Comparison of ENCODE assay signal across 8 mouse cellular contexts in the genomic region with DNA sequence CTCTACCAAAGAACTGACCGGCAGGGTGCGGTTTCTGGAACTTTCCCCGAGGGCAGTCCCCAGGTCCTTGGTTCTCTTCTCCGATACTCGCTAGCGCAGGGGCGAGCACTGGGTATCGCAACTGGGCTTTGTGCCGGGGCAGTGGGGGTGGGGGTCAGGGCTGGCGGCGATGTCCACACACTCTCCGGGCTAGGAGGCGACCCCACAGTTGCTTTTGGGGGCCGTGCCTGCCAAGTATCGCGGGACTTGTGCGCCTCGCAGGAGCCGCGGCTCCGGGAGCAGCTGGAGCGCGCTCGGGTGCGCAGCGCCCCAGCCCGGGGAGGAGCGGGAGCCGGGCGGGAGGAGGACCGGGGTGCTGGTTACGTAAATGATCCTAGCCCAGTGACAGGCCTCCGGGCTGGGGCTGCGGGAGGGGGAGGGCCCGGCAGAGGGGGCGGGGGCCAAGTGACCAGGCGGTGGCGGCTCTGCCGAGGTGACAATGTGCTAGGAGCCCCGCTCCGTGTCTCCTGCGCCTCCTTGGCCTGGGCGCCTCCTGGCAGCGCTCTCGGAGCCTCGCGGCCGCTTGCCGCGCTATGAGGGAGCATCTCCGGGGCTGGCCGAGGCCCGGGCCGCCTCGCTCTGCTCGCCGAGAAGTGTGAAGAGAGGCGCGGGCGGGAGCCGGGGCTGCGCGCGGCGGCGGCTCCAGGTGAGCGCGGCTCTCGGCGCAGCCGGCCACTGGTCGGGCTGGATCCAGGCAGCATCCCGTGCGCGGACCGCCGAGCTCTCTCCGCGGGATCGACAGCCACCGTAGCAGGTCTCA. TPM values are rescaled to one million over a fixed set of nuclear protein-coding genes. Genes with fewer than 3 reads are reported as not detected.
DNase-seq lines count a peak whose midpoint lies in the region; ATAC-seq and TF ChIP-seq lines count a peak whose summit lies in the region.

TSS of gene Galnt13 (plus strand) at position 381 of the 799 bp plus-strand sequence.

- peak within 1 kb of the TSS; percentile 91 for H3K4me2 ChIP-seq in kidney, embryonic 16.5 days (replicated peaks; ENCODE audit: low read depth, low read length)
- H3K4me2 ChIP-seq in stomach, embryonic 16.5 days (ENCODE audit: low read depth, low read length) = peak within 1 kb of the TSS; percentile 75

- no peak for TF ChIP-seq POLR2A in kidney, adult 2 months (IDR thresholded peaks at IDR 0.05; ENCODE audit: low read depth, low read length)

- peaks cover 8% of the 10 kb centered on the region for H3K4me1 ChIP-seq in kidney, embryonic 16.5 days (ENCODE audit: insufficient read depth, low read length)
- H3K4me1 ChIP-seq in kidney, adult 2 months (ENCODE audit: control insufficient read depth, insufficient read depth, low read length) = no peaks in the 10 kb centered on the region
- no peaks in the 10 kb centered on the region for H3K4me1 ChIP-seq in stomach, embryonic 16.5 days (ENCODE audit: control insufficient read depth, insufficient read depth, low read length)

- peak within 1 kb of the TSS; percentile 54 for H3K4me3 ChIP-seq in kidney, embryonic 16.5 days (ENCODE audit: low read length)
- no peak within 1 kb of the TSS for H3K4me3 ChIP-seq in kidney, adult 2 months (ENCODE audit: insufficient read depth, low read depth, low read length)
- peak within 1 kb of the TSS; percentile 47 for H3K4me3 ChIP-seq in stomach, embryonic 16.5 days (replicated peaks; ENCODE audit: low read length)

- no peaks in the 10 kb centered on the region for H3K36me3 ChIP-seq in kidney, embryonic 16.5 days (ENCODE audit: insufficient read depth, low read length)
- no peaks in the 10 kb centered on the region for H3K36me3 ChIP-seq in kidney, adult 2 months (ENCODE audit: control insufficient read depth, insufficient read depth, low read length)
- no peaks in the 10 kb centered on the region for H3K36me3 ChIP-seq in stomach, embryonic 16.5 days (ENCODE audit: control insufficient read depth, insufficient read depth, low read length)

- H3K9ac ChIP-seq in kidney, embryonic 16.5 days (replicated peaks; ENCODE audit: low read length) = 0 out of 2 replicates have a peak within 1 kb of the TSS, but pooled peaks have one; percentile 31
- H3K9ac ChIP-seq in stomach, embryonic 16.5 days (ENCODE audit: low read length) = peak within 1 kb of the TSS; percentile 31

- DNase-seq in kidney, adult 2 months = no peak
- peak; percentile 94 to 95 for DNase-seq in cerebellum, postnatal 25 days
- peak; percentile 72 to 81 for DNase-seq in frontal cortex, postnatal 36 days (ENCODE audit: low spot score in 2 of 2)
- peak; percentile 52 to 73 for DNase-seq in left cerebral cortex, adult 9 months (ENCODE audit: low spot score in 2 of 2)
- DNase-seq in thymus, postnatal 14 days = no peak

- TF ChIP-seq CTCF in kidney, adult 2 months (conservative IDR thresholded peaks at IDR 0.05; ENCODE audit: insufficient read depth, insufficient read length, low read depth, low read length) = no peak

- H3K27me3 ChIP-seq in kidney, embryonic 16.5 days (ENCODE audit: insufficient read depth, low read length) = peaks cover 40% of the 10 kb centered on the region
- H3K27me3 ChIP-seq in kidney, adult 2 months (replicated peaks; ENCODE audit: control insufficient read depth, insufficient read depth, low read length) = no peaks in the 10 kb centered on the region; the same call in 1 of the 2 replicates
- H3K27me3 ChIP-seq in stomach, embryonic 16.5 days (ENCODE audit: control insufficient read depth, insufficient read depth, low read length) = peaks cover 32% of the 10 kb centered on the region

- no peak within 1 kb of the TSS for H3K27ac ChIP-seq in kidney, embryonic 16.5 days (ENCODE audit: low read length)
- H3K27ac ChIP-seq in kidney, adult 2 months (ENCODE audit: insufficient read depth, low read depth, low read length) = no peak within 1 kb of the TSS
- H3K27ac ChIP-seq in stomach, embryonic 16.5 days (ENCODE audit: low read length) = no peak within 1 kb of the TSS

- H3K9me3 ChIP-seq in kidney, embryonic 16.5 days (ENCODE audit: low read length) = no peaks in the 10 kb centered on the region
- H3K9me3 ChIP-seq in stomach, embryonic 16.5 days (replicated peaks; ENCODE audit: control insufficient read depth, low read length) = no peaks in the 10 kb centered on the region

- ATAC-seq in kidney, embryonic 16.5 days (ENCODE audit: low FRiP score, low TSS enrichment) = peak; percentile 90
- ATAC-seq in megakaryocyte progenitor cell, adult 5-6 weeks (replicated peaks; ENCODE audit: poor library complexity) = peak; percentile 39; the same call in 1 of the 2 replicates
- ATAC-seq in stomach, embryonic 16.5 days (ENCODE audit: insufficient read depth, low FRiP score) = peak; percentile 84

- under 1% methylated on average over 72 of the region's 81 CpGs for WGBS in kidney, embryonic 16.5 days
- 1% methylated on average over 79 of the region's 81 CpGs for WGBS in kidney, adult 2 months
- under 1% methylated on average over 77 of the region's 81 CpGs for WGBS in stomach, embryonic 16.5 days

RNA-seq across cellular contexts. Expression of gene Galnt13, which starts in this region (rescaled TPM):
- polyA plus RNA-seq in kidney, embryonic 16.5 days (2015; fragmentation: Nextera tagmentation; extraction: Ambion mirVana) = 0.08 and 0.15 TPM in 2 replicates
- not detected in 2 replicates for polyA plus RNA-seq in kidney, adult 2 months (2012; rRNA removed)
- total RNA-seq in megakaryocyte progenitor cell, adult 5-6 weeks (2015) = not detected in 2 replicates
- not detected in 2 replicates for total RNA-seq in megakaryocyte progenitor cell, adult 5-6 weeks (2017)
- polyA plus RNA-seq in stomach, embryonic 16.5 days (2015; fragmentation: Nextera tagmentation; extraction: Ambion mirVana) = 0.26 and 0.58 TPM in 2 replicates

Comparison
In these comparisons a context has a peak if more than half of its experiments do, and no peak if none do; other contexts are left out.
1. Peak in ATAC-seq, H3K4me3 ChIP-seq, H3K9ac ChIP-seq and H3K4me2 ChIP-seq in kidney, embryonic 16.5 days; RNA of the gene not detected or under 1 TPM.
2. Peak in ATAC-seq in megakaryocyte progenitor cell, adult 5-6 weeks; RNA of the gene not detected or under 1 TPM.
3. Peak in ATAC-seq, H3K4me3 ChIP-seq, H3K9ac ChIP-seq and H3K4me2 ChIP-seq in stomach, embryonic 16.5 days; RNA of the gene not detected or under 1 TPM.
4. ATAC-seq: peak in every context shown above with its lines; median percentile 90 in kidney, embryonic 16.5 days; 84 in stomach, embryonic 16.5 days; 39 in megakaryocyte progenitor cell, adult 5-6 weeks.
5. DNase-seq: peak in cerebellum, postnatal 25 days (2 of 2), frontal cortex, postnatal 36 days (2 of 2) and left cerebral cortex, adult 9 months (2 of 2); none in kidney, adult 2 months (single experiment) and thymus, postnatal 14 days (single experiment).